Mouse (Mus musculus) left cerebral cortex, postnatal 25 days (tissue): ENCODE results near the gene Ets1. TPM values are rescaled to one million over a fixed set of nuclear protein-coding genes. Genes with fewer than 3 reads are reported as not detected.

Source experiments
- DNase-seq, 2 experiments: peaks; one replicate each; pipeline ENCODE4 v3.0.0; 2022; ENCODE audit warnings: low spot score in 2 of 2, mixed read lengths in 1 of 2
- intact Hi-C: fragments of 180-260 bp; cut with DNase I; formaldehyde crosslinking; loops from one replicate; pipeline ENCODE4 v1.15.1; 2025
- total RNA-seq, 2 experiments: library from RNA; stranded (reverse); gene quantifications; 2 replicates each; pipeline ENCODE4 v1.2.3; 2021

Ets1 gene
- total RNA-seq, 2 experiments from 2014 or later, result 11.2 to 12.9 TPM

- DNase-seq, result no peak
- intact Hi-C loops, result no loop called here
These were observed 151.1 kb downstream of the Ets1 start for GRCm38 (mm10) chr9:32787091-32787490.

GRCm38 (mm10) chr9:32787615-32788014, 151.6 kb downstream of the Ets1 start:
- intact Hi-C loops, result no loop called here
- no peak for DNase-seq

- no peak for DNase-seq
- intact Hi-C loops, result no loop called here
These were observed 153.3 kb downstream of the Ets1 start for GRCm38 (mm10) chr9:32789306-32789705.

GRCm38 (mm10) chr9:32791699-32792098, 155.7 kb downstream of the Ets1 start:
- intact Hi-C loops, result no loop called here
- DNase-seq, result peak in 1 of 2 experiments; percentile 7

- DNase-seq, result no peak
- intact Hi-C loops, result no loop called here
These were observed 162.2 kb downstream of the Ets1 start for GRCm38 (mm10) chr9:32798171-32798570.

- intact Hi-C loops, result no loop called here
- no peak for DNase-seq
These were observed 170.1 kb downstream of the Ets1 start for GRCm38 (mm10) chr9:32806106-32806505.

Other genes with a start within 250 kb of the Ets1 start
- 1 to 10 TPM; 5.3 to 6.0 TPM for gene Fli1, start 93.4 kb upstream of the Ets1 start, total RNA-seq